Mouse (Mus musculus): ENCODE measurements around the gene Prep.

The Prep gene

DNA sequence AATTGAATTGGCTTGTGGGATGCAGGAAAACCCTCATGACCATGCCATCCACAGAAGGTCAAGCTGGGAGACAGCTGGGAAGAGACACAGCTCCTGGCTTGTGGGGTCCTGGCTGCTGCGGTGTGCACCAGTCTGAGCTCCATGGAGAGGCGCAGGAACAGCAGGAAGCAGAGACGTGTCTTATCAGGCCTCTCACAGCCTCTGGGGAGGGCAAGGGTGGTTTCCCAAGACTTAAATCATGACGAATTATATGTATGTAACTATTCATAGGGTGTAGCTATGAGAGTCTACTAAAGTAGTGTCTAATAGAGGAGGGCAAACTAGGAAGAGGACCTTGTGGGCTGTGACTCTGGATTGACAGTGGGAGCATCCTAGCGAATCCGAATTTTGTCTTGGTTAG is 2.6 kb downstream of the Prep start:
- no peak for TF ChIP-seq GATA4 (IDR thresholded peaks at IDR 0.05; ENCODE audit: insufficient replicate concordance, low read length)

DNA sequence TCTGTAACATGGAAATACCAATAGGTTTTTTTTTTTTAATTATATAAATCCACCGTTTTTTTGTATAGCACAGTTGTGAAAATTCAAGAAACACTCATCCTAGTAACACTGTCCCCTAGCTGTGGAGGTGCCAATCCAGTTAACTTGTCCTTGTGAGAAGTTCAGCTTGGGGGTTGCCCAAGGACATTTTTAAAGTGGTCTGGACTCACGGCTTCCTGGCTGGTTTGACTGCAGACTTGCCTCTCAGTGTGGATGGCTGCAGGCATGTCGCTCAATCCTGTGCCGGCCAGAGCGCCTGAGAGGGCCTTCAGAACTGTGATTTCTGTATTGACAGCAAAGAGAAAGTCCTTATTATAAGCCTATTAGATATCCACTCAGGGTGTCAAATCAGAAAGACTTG is 3.4 kb downstream of the Prep start:
- no peak for TF ChIP-seq GATA4 (IDR thresholded peaks at IDR 0.05; ENCODE audit: insufficient replicate concordance, low read length)

DNA sequence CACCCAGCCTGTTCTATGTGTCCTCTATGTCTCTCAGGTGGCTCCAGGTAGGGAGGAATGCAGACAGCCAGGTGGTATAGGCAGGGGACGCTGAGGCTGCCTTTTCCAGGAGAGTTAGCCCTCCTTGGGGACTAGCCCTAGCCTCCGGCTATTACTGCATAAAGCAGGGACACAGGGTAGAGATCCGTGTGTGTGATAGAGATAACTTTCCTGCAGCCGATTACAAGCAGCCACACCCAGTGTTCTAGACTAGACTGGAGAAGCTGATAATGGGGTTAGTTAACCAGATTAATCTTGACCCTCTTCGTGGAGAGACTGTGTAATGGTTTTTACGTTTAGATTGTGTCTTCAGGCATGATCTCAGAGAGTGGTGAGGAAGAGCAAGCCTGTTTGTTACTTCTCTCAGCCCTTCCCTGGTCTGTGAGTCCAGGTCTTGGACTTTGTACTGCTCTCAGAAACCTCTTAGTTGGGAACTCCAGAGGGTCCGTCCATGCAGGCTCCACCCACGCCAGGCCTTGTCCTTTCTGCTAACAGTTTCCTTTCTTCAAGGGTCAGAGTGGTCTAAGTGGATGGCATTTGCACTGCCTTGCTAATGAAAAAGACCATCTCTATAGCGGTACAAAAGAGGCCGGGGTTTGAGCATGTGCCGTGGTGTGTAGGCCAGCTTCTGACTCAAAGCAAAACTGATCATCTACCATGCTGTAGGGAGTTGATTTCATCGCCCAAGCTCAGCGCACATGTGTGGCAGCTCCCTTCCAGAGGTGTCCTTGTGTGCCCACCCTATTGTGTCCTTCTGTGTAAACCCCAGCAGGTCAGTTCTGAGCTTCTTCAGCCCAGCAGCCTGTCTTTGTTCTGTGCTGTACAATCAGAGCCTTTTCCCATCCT is 4.2 kb downstream of the Prep start:
- TF ChIP-seq GATA4 (IDR thresholded peaks at IDR 0.05; ENCODE audit: insufficient replicate concordance, low read length): no peak

DNA sequence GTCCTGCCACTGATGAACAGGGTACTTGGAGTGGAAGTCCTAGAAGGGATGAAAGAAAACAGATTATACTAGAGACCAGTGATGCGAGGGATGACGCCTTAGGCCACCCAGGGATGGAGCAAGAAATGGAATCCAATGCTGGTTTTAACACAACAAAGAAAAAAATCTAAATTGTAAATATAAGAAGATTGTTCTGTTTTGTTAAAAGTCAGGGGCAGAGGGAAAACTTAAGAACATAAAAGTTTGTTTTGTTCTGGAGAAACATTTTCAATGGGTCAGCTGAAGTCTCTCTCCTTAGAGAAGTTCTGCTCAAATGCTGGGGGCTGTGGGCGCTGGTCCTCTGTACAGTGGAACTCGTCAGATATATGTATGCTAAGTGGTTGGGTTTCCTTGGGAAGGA is 5.3 kb downstream of the Prep start:
- no peak for TF ChIP-seq GATA4 (IDR thresholded peaks at IDR 0.05; ENCODE audit: insufficient replicate concordance, low read length)

DNA sequence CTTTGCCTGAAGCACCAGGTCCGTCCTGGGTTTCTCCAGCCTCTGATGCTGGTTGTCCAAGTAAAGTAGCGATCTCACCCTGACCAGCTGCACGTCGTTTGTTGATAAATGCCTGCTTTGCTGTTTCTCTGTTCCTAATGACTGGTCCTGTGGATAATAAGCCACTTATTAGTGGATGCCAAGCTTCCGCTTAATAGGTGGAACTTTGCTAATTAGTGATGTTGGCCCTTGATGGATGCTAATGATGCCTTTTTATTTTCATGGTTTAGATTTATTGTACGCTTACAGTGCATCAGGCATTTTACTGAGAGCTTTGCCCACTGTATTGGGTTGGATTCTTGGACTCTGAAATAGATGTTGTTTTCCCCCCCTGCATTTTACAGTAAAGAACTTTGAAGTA is 7.5 kb downstream of the Prep start:
- no peak for TF ChIP-seq GATA4 (IDR thresholded peaks at IDR 0.05; ENCODE audit: insufficient replicate concordance, low read length)

GRCm38 (mm10) chr10:45075491-45076051 is 8.6 kb downstream of the Prep start:
- no peak for TF ChIP-seq GATA4 (IDR thresholded peaks at IDR 0.05; ENCODE audit: insufficient replicate concordance, low read length)

- no peak for TF ChIP-seq GATA4 (IDR thresholded peaks at IDR 0.05; ENCODE audit: insufficient replicate concordance, low read length)
These were observed 9.6 kb downstream of the Prep start for GRCm38 (mm10) chr10:45076585-45076984.

- no peak for TF ChIP-seq GATA4 (IDR thresholded peaks at IDR 0.05; ENCODE audit: insufficient replicate concordance, low read length)
These were observed 10.3 kb downstream of the Prep start for GRCm38 (mm10) chr10:45077353-45077752.

DNA sequence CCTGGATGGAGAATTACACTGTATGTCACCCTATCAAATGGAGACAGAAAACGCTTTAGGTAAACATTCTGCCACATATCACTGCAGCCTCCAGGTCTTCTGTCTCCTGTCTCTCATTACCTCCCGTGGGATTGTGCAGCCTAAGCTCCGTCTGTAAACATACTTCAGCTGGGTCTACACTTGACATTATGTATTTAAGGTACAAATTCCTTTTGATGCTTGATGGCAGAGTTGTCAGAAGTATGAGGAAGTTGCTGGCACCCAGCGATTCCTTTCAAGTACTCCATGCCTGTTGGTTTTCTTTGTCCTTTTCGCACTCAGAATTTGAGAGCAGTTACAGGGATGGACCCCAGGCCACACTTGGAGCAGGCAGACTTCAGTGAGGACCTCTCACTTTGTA is 12.8 kb downstream of the Prep start:
- TF ChIP-seq GATA4 (IDR thresholded peaks at IDR 0.05; ENCODE audit: insufficient replicate concordance, low read length): no peak

DNA sequence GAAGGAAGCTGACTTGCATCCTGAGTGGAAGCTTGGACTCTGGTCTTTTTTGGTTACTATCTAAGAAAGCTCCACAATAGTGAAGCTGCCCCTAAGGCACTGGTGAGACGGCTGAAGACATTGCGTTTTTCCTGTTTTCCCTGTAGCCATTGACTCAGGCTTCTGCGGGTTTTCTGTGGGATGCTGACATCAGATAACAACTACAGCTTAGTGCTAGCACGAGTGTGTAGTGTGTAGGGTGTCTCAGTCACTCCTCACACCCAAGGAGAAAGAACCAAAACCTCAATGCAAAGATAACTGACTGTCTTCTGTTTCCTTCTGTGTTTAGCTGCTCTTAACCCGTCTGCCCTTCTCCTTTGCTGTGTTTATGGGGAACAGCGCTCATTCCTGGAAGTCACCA is 13.5 kb downstream of the Prep start:
- no peak for TF ChIP-seq GATA4 (IDR thresholded peaks at IDR 0.05; ENCODE audit: insufficient replicate concordance, low read length)

GRCm38 (mm10) chr10:45082730-45083129 is 15.7 kb downstream of the Prep start:
- no peak for TF ChIP-seq GATA4 (IDR thresholded peaks at IDR 0.05; ENCODE audit: insufficient replicate concordance, low read length)

DNA sequence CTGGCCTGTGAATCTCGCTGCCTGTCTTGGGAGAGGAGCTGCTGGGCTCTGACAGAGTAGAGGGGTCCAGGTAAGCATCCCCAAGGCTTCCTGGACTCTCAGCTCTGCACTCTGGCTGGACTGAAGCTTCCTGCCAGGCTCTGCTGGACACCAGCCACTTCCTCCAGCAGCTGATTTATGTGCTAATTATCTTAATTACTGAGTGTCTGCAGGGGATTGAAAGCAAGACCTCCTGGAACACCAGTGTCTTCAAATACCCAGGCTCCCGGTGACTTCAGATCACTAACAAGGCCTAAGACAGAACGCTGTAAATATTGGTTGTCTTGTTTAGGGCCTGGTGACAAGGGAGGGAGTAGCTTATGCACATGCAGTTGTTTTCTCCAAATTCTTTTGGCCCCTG is 17.5 kb downstream of the Prep start:
- TF ChIP-seq GATA4 (IDR thresholded peaks at IDR 0.05; ENCODE audit: insufficient replicate concordance, low read length): no peak

- no peak for TF ChIP-seq GATA4 (IDR thresholded peaks at IDR 0.05; ENCODE audit: insufficient replicate concordance, low read length)
These were observed 18.3 kb downstream of the Prep start for GRCm38 (mm10) chr10:45085315-45085714.

DNA sequence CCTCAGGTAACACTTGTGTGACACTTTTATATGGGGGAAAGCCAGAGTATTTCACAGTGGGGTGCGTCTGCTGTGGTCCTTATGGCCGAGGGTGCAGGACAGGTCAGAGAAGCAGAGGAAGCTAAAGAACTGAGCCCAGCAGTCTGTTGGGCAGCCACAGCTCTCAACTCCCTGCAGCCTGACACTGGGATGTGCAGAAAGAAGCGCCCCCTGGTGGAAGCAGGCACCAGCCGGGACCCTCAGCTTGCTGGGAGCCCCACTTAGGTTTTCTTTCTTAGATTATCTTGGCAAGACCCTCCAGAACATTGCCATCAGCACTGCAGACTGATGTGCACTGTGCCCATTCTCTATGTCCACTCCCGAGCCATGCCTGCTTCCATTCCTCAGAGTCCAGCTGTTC is 19.6 kb downstream of the Prep start:
- TF ChIP-seq GATA4 (IDR thresholded peaks at IDR 0.05; ENCODE audit: insufficient replicate concordance, low read length): no peak

GRCm38 (mm10) chr10:45091462-45092079 is 24.6 kb downstream of the Prep start:
- TF ChIP-seq GATA4 (IDR thresholded peaks at IDR 0.05; ENCODE audit: insufficient replicate concordance, low read length): no peak
